Mouse (Mus musculus) ES-Bruce4 (cell line): ENCODE measurements around the gene Kif5a. TPM values are rescaled to one million over a fixed set of nuclear protein-coding genes. Genes with fewer than 3 reads are reported as not detected.

Source experiments
- H3K27ac ChIP-seq: 2 replicates; pipeline ENCODE4 v1.5.1; 2012; ENCODE audit warnings: low read length, inconsistent platforms; ENCODE audit not compliant: insufficient read depth
- H3K27me3 ChIP-seq: 2 replicates; pipeline ENCODE4 v1.6.1; 2012; ENCODE audit warnings: mild to moderate bottlenecking, low read length, inconsistent platforms; ENCODE audit not compliant: control insufficient read depth, poor library complexity, insufficient read depth, severe bottlenecking
- H3K36me3 ChIP-seq: 2 replicates; pipeline ENCODE4 v1.6.1; 2012; ENCODE audit warnings: inconsistent platforms, mild to moderate bottlenecking, low read length, moderate library complexity; ENCODE audit not compliant: control insufficient read depth, poor library complexity, insufficient read depth, severe bottlenecking
- H3K4me1 ChIP-seq: one replicate; pipeline ENCODE4 v1.8.1; 2011; ENCODE audit warnings: low read length; ENCODE audit not compliant: control insufficient read depth, insufficient read depth
- H3K4me3 ChIP-seq: 2 replicates; pipeline ENCODE4 v1.5.1; 2011; ENCODE audit warnings: low read depth, mild to moderate bottlenecking, low read length
- H3K9ac ChIP-seq: 2 replicates; pipeline ENCODE4 v1.6.1; 2012; ENCODE audit warnings: low read depth, mild to moderate bottlenecking, inconsistent platforms; ENCODE audit not compliant: poor library complexity, severe bottlenecking
- H3K9me3 ChIP-seq: replicated peaks from 2 replicates; pipeline ENCODE4 v1.6.1; 2012; ENCODE audit warnings: mild to moderate bottlenecking, low read length, inconsistent platforms; ENCODE audit not compliant: control insufficient read depth, poor library complexity, insufficient read depth, severe bottlenecking
- CTCF ChIP-seq: IDR thresholded peaks from one replicate; pipeline ENCODE4 v1.8.1; 2011; ENCODE audit warnings: low read depth, low read length
- EP300 ChIP-seq: IDR thresholded peaks from 2 replicates; pipeline ENCODE4 v1.6.1; 2011; ENCODE audit warnings: low read depth, low read length; ENCODE audit not compliant: insufficient read depth
- POLR2A ChIP-seq: IDR thresholded peaks from one replicate; pipeline ENCODE4 v1.8.1; 2011; ENCODE audit warnings: low read length; ENCODE audit not compliant: insufficient read depth
- polyA plus RNA-seq: library from polyadenylated mRNA; stranded (reverse); fragments of >200 nt; gene quantifications from 2 replicates; pipeline ENCODE4 v1.2.4, GENCODE M21; 2011; ENCODE audit warnings: low read depth; ENCODE audit not compliant: missing spikeins, insufficient read depth, insufficient read length

Kif5a gene
- polyA plus RNA-seq, 1 experiment: 7.3 TPM

GRCm38 (mm10) chr10:127216456-127216855 lies 46.7 kb downstream of the Kif5a start:
- no peaks in the 10 kb centered on the region for H3K9me3 ChIP-seq
- no peak overlapping the region for H3K4me3 ChIP-seq
- no peak overlapping the region for H3K27ac ChIP-seq
- no peak for TF ChIP-seq CTCF
- TF ChIP-seq POLR2A: no peak
- TF ChIP-seq EP300: no peak
- H3K36me3 ChIP-seq: no peaks in the 10 kb centered on the region
- H3K27me3 ChIP-seq: no peaks in the 10 kb centered on the region
- peaks cover 4% of the 10 kb centered on the region for H3K4me1 ChIP-seq
- no peak overlapping the region for H3K9ac ChIP-seq

- H3K9ac ChIP-seq: no peak overlapping the region
- H3K27ac ChIP-seq: no peak overlapping the region
- H3K27me3 ChIP-seq: no peaks in the 10 kb centered on the region
- H3K4me3 ChIP-seq: no peak overlapping the region
- H3K36me3 ChIP-seq: no peaks in the 10 kb centered on the region
- H3K4me1 ChIP-seq: peaks cover 6% of the 10 kb centered on the region
- TF ChIP-seq CTCF (no peak), EP300 (no peak), POLR2A (no peak)
- no peaks in the 10 kb centered on the region for H3K9me3 ChIP-seq
Measured at GRCm38 (mm10) chr10:127214422-127214803, 48.7 kb downstream of the Kif5a start.

- no peaks in the 10 kb centered on the region for H3K9me3 ChIP-seq
- TF ChIP-seq POLR2A (no peak), EP300 (no peak), CTCF (no peak)
- peaks cover 6% of the 10 kb centered on the region for H3K4me1 ChIP-seq
- no peaks in the 10 kb centered on the region for H3K27me3 ChIP-seq
- H3K27ac ChIP-seq: peak overlapping the region; percentile 22; the same call in 1 of the 2 replicates
- H3K4me3 ChIP-seq: no peak overlapping the region
- H3K36me3 ChIP-seq: no peaks in the 10 kb centered on the region
- no peak overlapping the region for H3K9ac ChIP-seq
Measured at GRCm38 (mm10) chr10:127213704-127214421, 49.3 kb downstream of the Kif5a start.

- TF ChIP-seq CTCF: no peak
- TF ChIP-seq POLR2A: no peak
- TF ChIP-seq EP300: no peak
- Histone ChIP-seq H3K36me3 (peaks cover 2% of the 10 kb centered on the region; the same call in 1 of the 2 replicates), H3K4me3 (no peak overlapping the region), H3K9ac (no peak overlapping the region), H3K9me3 (no peaks in the 10 kb centered on the region), H3K4me1 (peaks cover 6% of the 10 kb centered on the region), H3K27ac (peak overlapping the region; percentile 22; the same call in 1 of the 2 replicates), H3K27me3 (no peaks in the 10 kb centered on the region)
Measured at GRCm38 (mm10) chr10:127213272-127213671, 49.9 kb downstream of the Kif5a start.

- Histone ChIP-seq H3K4me3 (peak within 1 kb of the TSS; percentile 85), H3K4me1 (peaks cover 6% of the 10 kb centered on the region), H3K9me3 (no peaks in the 10 kb centered on the region), H3K9ac (peak within 1 kb of the TSS; percentile 82), H3K36me3 (peaks cover 8% of the 10 kb centered on the region; the same call in 1 of the 2 replicates), H3K27ac (peak within 1 kb of the TSS; percentile 79), H3K27me3 (no peaks in the 10 kb centered on the region)
- TF ChIP-seq POLR2A (peak; percentile 90), EP300 (no peak)
Measured at GRCm38 (mm10) chr10:127211414-127211854, 51.7 kb downstream of the Kif5a start, which contains the start of gene Pip4k2c. Gene Pip4k2c, minus strand, starts transcription at chr10:127211585.

GRCm38 (mm10) chr10:127210961-127211405 lies 52.2 kb downstream of the Kif5a start:
- TF ChIP-seq POLR2A (no peak), EP300 (no peak), CTCF (no peak)
- peak overlapping the region; percentile 82 for H3K4me3 ChIP-seq
- H3K9ac ChIP-seq: peak overlapping the region; percentile 82
- peaks cover 6% of the 10 kb centered on the region for H3K4me1 ChIP-seq
- H3K36me3 ChIP-seq: peaks cover 8% of the 10 kb centered on the region; the same call in 1 of the 2 replicates
- no peak overlapping the region for H3K27ac ChIP-seq
- H3K9me3 ChIP-seq: no peaks in the 10 kb centered on the region
- H3K27me3 ChIP-seq: no peaks in the 10 kb centered on the region
